Mouse (Mus musculus) limb, embryonic 15.5 days (tissue): ENCODE results near the gene Hepacam. TPM values are rescaled to one million over a fixed set of nuclear protein-coding genes. Genes with fewer than 3 reads are reported as not detected.
A peak's percentile ranks its signal among the peaks of the same experiment; 100 is the strongest.

ENCODE experiments used
- ATAC-seq: fragments of 200-750 bp; cut with Nextera tagmentation; 2 replicates; pipeline ENCODE4 v1.8.0; 2017; ENCODE audit warnings: low read depth, moderate TSS enrichment; ENCODE audit not compliant: insufficient number of reproducible peaks, low FRiP score, low TSS enrichment
- H3K27ac ChIP-seq: fragments of 300-500 bp; sonication (generic); 2 replicates; pipeline ENCODE4 v1.5.1; 2015; ENCODE audit warnings: moderate library complexity, mild to moderate bottlenecking, inconsistent platforms
- H3K27me3 ChIP-seq: fragments of 300-500 bp; sonication (generic); 2 replicates; pipeline ENCODE4 v1.6.1; 2015; ENCODE audit warnings: inconsistent platforms
- H3K36me3 ChIP-seq: fragments of 300-500 bp; sonication (generic); 2 replicates; pipeline ENCODE4 v1.6.1; 2015; ENCODE audit warnings: inconsistent platforms
- H3K4me1 ChIP-seq: fragments of 300-500 bp; sonication (generic); 2 replicates; pipeline ENCODE4 v1.6.1; 2015; ENCODE audit warnings: inconsistent platforms
- H3K4me2 ChIP-seq: fragments of 300-500 bp; sonication (generic); 2 replicates; pipeline ENCODE4 v1.6.1; 2015; ENCODE audit warnings: mild to moderate bottlenecking, inconsistent platforms
- H3K4me3 ChIP-seq: fragments of 300-500 bp; sonication (generic); 2 replicates; pipeline ENCODE4 v1.5.1; 2015; ENCODE audit warnings: mild to moderate bottlenecking, inconsistent platforms
- H3K9ac ChIP-seq: fragments of 300-500 bp; sonication (generic); 2 replicates; pipeline ENCODE4 v1.6.1; 2015; ENCODE audit warnings: inconsistent platforms
- H3K9me3 ChIP-seq: fragments of 300-500 bp; sonication (generic); 2 replicates; pipeline ENCODE4 v1.6.1; 2016; ENCODE audit warnings: inconsistent platforms
- WGBS: fragments of 180-500 bp; shearing (Covaris S2); methylation state at CpG from one replicate; pipeline ENCODE4 v1.1.7; 2015; 5-methylcytosine and 5-hydroxymethylcytosine counted together
- polyA plus RNA-seq: library from polyadenylated mRNA; unstranded; fragments of >200 nt; fragmentation: Nextera tagmentation; extraction: Ambion mirVana; gene quantifications from 2 replicates; pipeline ENCODE4 v1.2.1, GENCODE M21; 2015

Hepacam gene
- polyA plus RNA-seq, 1 experiment from 2014 or later = 0.06 TPM

DNA sequence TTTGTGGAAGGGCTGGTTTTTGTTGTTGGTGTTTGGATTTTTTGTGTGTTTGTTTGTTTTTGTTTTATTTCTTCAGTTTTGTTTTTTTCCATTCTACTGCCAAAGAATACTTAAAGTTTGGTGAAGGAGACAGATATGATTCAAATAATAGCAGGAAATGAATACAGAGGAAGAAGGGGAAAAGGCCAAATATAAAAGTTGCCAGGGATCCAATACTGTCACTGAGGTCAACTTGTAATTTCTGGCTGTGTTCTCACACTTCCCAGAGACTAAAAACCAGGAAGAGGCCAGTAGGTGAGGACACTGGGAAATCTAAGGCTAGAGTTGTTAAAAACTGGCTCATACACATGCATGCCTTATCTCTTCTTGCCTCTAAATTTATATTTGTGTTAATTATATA is 5.1 kb upstream of the Hepacam start:
- ATAC-seq = no peak
- Histone ChIP-seq H3K4me2 (no peak overlapping the region), H3K36me3 (no peaks in the 10 kb centered on the region), H3K9me3 (no peaks in the 10 kb centered on the region), H3K27ac (no peak overlapping the region), H3K9ac (no peak overlapping the region), H3K27me3 (no peaks in the 10 kb centered on the region), H3K4me1 (peaks cover 7% of the 10 kb centered on the region; the same call in 1 of the 2 replicates), H3K4me3 (no peak overlapping the region)

DNA sequence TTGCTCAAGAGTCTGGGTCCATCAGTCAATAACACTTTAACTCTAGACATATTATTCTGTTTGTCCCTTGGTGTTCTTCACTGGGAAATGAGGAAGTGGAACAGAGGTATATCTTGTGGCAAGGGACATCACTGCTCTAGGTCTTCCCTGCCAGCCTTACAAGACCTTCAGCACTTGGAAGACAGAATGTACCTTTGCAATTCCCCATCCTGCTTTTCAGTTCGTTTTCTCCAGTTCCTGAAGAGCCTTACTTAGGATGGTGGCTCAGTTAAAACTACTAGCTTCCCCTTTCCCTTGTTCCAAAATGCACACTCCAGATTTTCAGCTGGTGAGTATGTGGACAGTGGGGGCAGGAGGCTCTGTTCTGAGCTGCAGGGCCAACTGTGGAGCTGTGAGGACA is 4.3 kb upstream of the Hepacam start:
- H3K4me3 ChIP-seq = no peak overlapping the region
- H3K27ac ChIP-seq = no peak overlapping the region
- H3K4me1 ChIP-seq = peaks cover 7% of the 10 kb centered on the region; the same call in 1 of the 2 replicates
- H3K27me3 ChIP-seq = no peaks in the 10 kb centered on the region
- H3K4me2 ChIP-seq = no peak overlapping the region
- no peaks in the 10 kb centered on the region for H3K36me3 ChIP-seq
- WGBS = 50% methylated on average over 1 of the region's 1 CpGs
- no peak overlapping the region for H3K9ac ChIP-seq
- no peaks in the 10 kb centered on the region for H3K9me3 ChIP-seq
- no peak for ATAC-seq

DNA sequence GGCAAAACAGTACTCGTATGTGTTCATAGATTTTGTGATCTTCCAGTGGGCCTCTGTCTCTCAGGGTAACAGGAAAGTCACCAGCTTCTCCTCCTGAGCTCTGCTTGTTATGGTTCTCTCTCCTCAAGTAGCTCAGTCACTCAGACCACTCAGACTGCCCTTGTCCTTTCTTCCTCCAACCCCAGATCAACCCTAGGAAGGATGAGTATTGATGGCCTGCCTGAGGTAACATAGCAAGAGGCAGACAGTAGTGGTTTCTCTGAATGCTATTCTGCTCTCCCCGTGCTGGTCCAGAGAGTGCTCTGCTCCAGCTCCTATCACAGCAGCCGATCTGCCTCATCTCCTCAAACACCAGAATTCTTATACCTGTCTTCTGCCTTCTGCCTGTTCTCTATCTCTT is 3.6 kb upstream of the Hepacam start:
- Histone ChIP-seq H3K9ac (no peak overlapping the region), H3K27me3 (no peaks in the 10 kb centered on the region), H3K27ac (no peak overlapping the region), H3K36me3 (no peaks in the 10 kb centered on the region), H3K4me2 (no peak overlapping the region), H3K4me3 (no peak overlapping the region), H3K9me3 (no peaks in the 10 kb centered on the region), H3K4me1 (peaks cover 7% of the 10 kb centered on the region; the same call in 1 of the 2 replicates)
- 61% methylated on average over 3 of the region's 3 CpGs for WGBS
- no peak for ATAC-seq

DNA sequence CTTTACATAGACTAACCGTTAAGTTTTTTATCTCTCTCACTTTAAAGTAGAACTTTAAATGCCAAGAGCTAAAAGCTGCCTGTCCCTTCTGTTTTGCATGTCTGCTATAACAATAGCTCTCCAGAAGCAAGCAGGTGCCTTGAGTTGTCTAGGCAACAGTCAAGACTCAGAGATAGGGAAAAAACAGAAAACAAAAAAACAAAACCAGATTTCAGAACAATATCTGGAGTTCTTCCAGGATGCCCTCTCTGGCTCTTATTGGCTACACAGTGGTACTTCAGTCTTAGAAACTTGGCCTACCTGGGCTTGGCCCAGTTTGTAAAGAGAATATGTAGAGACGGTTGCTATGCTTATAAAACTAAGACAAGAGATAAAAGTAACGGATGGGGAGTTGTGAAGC is 2.8 kb upstream of the Hepacam start:
- peaks cover 5% of the 10 kb centered on the region; the same call in 1 of the 2 replicates for H3K4me1 ChIP-seq
- H3K4me3 ChIP-seq = no peak overlapping the region
- ATAC-seq = no peak
- no peaks in the 10 kb centered on the region for H3K27me3 ChIP-seq
- no peaks in the 10 kb centered on the region for H3K9me3 ChIP-seq
- 74% methylated on average over 3 of the region's 3 CpGs for WGBS
- H3K9ac ChIP-seq = no peak overlapping the region
- H3K4me2 ChIP-seq = no peak overlapping the region
- H3K27ac ChIP-seq = no peak overlapping the region
- no peaks in the 10 kb centered on the region for H3K36me3 ChIP-seq

DNA sequence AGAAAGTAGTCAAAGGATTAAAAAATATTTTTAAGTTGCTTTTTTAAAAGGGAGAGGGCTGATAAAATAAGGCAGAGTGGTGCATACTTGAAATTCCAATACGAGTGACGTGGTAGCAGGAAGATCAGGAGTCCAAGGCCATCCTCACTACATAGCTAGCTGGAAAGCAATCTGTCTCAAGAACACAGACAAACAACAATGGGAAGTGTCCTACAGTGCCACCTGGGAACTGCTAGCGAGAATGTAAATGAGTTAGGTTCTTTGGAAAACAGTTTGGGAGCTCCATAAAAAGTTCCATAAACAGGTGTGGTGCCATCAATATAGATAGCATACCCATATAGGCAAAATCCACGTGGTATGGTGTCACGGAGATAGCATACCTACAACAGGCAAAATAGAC is 1.4 kb upstream of the Hepacam start:
- no peaks in the 10 kb centered on the region for H3K9me3 ChIP-seq
- 57% methylated on average over 5 of the region's 5 CpGs for WGBS
- ATAC-seq = no peak
- H3K4me3 ChIP-seq = no peak overlapping the region
- H3K4me2 ChIP-seq = no peak overlapping the region
- no peaks in the 10 kb centered on the region for H3K27me3 ChIP-seq
- no peak overlapping the region for H3K27ac ChIP-seq
- no peaks in the 10 kb centered on the region for H3K4me1 ChIP-seq
- no peaks in the 10 kb centered on the region for H3K36me3 ChIP-seq
- no peak overlapping the region for H3K9ac ChIP-seq

DNA sequence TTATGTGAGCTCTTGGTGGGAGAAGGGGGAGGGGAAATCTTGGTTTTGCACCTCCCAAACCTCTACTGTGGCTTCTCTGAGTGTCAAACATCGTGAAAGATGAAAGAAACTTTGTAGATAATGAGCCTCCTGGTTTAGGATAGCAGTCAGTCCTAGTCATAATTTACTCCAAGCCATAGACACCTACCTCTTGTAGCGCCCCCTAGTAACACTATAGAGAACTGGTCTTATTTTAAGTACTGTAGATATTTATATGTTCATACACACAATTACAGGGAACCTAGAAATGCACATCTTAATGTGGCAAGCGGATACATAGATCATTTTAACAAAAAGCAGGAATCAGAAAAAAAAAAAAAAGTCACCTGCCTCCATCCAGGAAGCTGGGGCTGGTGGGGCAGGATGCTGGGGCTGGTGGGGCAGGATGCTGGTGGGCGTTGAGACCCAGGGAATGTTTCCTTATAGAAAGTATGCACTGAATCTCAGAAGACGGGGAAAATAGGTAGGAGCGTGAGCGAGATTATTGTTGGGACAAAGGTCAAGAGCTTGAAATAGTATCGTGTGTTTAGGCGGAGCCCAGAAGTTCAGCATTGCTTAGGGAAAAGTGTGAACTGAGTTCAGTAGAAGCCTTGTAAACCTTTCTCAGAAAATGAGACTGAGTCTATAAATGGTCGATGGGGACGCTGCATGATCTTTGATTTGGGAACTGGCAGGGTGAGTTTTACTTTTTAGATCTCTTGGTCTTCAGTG is 1.1 kb downstream of the Hepacam start:
- no peak for ATAC-seq
- Histone ChIP-seq H3K27ac (no peak overlapping the region; the same call in 1 of the 2 replicates), H3K36me3 (no peaks in the 10 kb centered on the region), H3K27me3 (no peaks in the 10 kb centered on the region), H3K9ac (no peak overlapping the region), H3K9me3 (no peaks in the 10 kb centered on the region), H3K4me2 (no peak overlapping the region), H3K4me1 (no peaks in the 10 kb centered on the region), H3K4me3 (no peak overlapping the region)
- 63% methylated on average over 11 of the region's 11 CpGs for WGBS

DNA sequence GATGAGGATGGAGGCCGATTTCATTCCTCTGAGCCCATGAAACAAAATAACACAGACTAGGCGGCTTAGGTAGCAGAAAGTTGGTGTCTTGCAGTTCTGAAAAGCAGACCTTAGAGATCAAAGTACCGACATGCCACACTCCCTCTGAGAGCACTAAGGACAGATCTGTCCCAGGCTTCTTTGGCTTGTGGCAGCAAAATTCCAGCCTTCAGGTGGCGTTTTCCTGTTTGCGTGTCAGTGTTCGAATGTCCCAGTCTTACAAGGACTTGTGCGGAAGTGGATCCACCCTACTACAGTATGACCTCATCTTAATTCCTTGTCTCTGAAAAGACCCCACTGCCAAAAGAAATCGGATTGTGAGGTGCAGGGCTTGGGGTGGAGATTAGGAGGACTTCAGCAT is 1.7 kb downstream of the Hepacam start:
- 70% methylated on average over 8 of the region's 8 CpGs for WGBS

DNA sequence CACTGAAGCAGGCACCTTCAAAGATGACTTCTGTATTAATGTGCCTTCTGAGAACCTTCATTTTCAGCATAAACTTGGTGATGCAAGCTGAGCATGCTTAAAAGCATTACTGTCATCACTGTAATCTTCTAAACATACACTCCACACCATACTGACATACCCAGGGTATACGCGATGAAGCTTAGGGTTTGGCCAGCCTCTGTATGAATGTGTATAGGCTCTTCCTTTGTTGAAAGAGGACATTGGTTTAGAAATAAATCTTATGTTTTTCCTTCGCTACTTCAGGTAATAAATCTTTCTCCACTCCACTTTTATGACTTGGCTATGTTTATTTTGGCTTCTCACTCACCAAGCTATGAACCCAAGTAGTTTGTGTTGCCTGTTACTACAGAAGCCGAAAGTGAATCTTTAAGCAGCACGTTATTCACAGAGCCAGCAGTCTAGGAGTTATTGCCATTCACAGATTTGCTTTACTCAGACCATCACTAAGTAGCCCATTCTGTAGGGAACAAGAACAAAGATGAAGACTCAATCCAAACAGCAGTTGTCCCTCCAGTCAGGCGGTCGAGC is 4.2 kb downstream of the Hepacam start:
- H3K4me1 ChIP-seq = no peaks in the 10 kb centered on the region
- H3K4me2 ChIP-seq = no peak overlapping the region
- H3K27me3 ChIP-seq = no peaks in the 10 kb centered on the region
- no peak overlapping the region for H3K9ac ChIP-seq
- ATAC-seq = no peak
- H3K4me3 ChIP-seq = no peak overlapping the region
- H3K9me3 ChIP-seq = no peaks in the 10 kb centered on the region
- WGBS = 66% methylated on average over 7 of the region's 7 CpGs
- no peak overlapping the region for H3K27ac ChIP-seq
- H3K36me3 ChIP-seq = no peaks in the 10 kb centered on the region

More for the DNA sequence above, 1.7 kb downstream of the Hepacam start:
- H3K4me1 ChIP-seq = no peaks in the 10 kb centered on the region
- no peak overlapping the region for H3K4me3 ChIP-seq
- no peak overlapping the region for H3K9ac ChIP-seq
- no peaks in the 10 kb centered on the region for H3K9me3 ChIP-seq
- no peak overlapping the region; the same call in 1 of the 2 replicates for H3K27ac ChIP-seq
- H3K4me2 ChIP-seq = no peak overlapping the region
- H3K27me3 ChIP-seq = no peaks in the 10 kb centered on the region
- H3K36me3 ChIP-seq = no peaks in the 10 kb centered on the region
- no peak for ATAC-seq

DNA sequence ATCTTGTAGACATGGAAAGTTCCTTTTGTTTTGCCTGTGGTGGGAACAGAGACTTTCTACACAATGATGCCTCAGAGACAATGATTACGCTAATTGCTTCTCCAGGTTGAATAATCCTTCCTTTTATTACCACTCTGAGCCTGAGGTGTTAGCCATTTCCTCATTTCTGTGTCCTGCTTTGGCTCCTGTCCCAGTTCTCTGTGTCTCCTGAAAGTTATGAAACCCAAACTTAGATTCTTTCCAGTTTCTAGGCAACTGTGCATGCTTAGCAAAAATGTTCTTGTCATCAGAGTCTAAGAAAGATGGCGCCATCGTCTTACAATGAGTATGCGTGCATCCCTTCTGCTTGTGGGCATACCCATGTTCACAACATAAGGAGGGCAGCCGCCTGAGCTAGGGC is 8.6 kb downstream of the Hepacam start:
- Histone ChIP-seq H3K36me3 (no peaks in the 10 kb centered on the region), H3K4me2 (no peak overlapping the region), H3K4me3 (no peak overlapping the region), H3K4me1 (no peaks in the 10 kb centered on the region), H3K9ac (no peak overlapping the region), H3K27ac (no peak overlapping the region), H3K9me3 (no peaks in the 10 kb centered on the region), H3K27me3 (no peaks in the 10 kb centered on the region)
- WGBS = 86% methylated on average over 5 of the region's 5 CpGs
- ATAC-seq = no peak

DNA sequence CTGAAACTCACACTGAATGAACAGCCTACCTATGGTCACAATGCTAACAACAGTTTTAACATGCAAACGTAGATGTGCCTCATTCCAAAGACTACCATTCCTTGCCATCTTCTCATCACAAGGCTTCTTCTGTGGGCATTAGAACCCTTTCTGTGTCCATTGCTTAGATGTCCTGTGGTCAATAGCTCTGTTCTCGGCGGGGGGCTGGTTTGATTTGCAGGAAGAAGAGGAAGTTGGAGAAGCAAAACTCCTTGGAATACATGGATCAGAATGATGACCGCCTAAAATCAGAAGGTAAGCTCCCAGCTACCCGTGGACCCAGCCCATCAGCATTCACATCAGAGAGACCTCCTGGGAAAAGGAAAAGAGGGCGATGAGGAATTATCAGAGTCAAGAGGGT is 16.0 kb downstream of the Hepacam start:
- Histone ChIP-seq H3K4me1 (peaks cover 8% of the 10 kb centered on the region), H3K27ac (no peak overlapping the region), H3K4me3 (no peak overlapping the region), H3K36me3 (no peaks in the 10 kb centered on the region), H3K9me3 (no peaks in the 10 kb centered on the region), H3K27me3 (peaks cover 34% of the 10 kb centered on the region), H3K9ac (no peak overlapping the region), H3K4me2 (no peak overlapping the region)
- WGBS = 88% methylated on average over 6 of the region's 6 CpGs
- no peak for ATAC-seq

DNA sequence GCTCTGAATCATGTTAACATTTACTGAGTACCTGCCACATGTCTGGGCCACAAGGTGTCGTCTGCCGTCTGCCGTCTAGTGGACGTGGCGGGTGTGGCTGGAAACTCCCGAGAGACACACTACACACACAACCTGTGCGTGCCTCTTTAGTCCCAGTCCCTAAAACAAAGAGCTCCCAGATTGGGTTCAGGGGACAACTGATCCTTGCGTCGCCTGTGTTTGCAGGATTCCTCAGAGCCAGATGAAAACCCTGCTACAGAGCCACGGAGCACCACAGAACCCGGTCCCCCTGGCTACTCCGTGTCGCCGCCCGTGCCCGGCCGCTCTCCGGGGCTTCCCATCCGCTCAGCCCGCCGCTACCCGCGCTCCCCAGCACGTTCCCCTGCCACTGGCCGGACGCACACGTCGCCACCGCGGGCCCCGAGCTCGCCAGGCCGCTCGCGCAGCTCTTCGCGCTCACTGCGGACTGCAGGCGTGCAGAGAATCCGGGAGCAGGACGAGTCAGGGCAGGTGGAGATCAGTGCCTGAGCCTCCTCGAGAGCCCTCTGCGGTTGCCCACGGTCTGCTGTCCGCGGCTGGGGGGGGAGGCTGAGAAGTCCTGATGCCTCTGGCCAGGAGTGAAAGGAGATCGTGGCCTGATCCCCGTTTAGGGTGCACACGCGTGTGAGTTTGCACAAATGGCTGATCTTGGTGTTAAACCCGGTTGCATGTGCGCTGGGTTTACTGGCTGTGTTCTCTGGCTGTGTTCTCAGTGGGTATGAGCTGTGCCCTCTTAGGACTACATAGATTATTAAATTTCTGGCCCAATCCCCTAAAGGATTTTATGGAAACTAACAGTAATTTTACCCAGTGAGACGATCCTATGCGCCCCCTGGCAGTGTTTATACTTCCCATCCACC is 17.4 kb downstream of the Hepacam start:
- Histone ChIP-seq H3K36me3 (no peaks in the 10 kb centered on the region), H3K9ac (peak overlapping the region; percentile 49), H3K4me3 (peak overlapping the region; percentile 44), H3K4me2 (peak overlapping the region; percentile 91), H3K27me3 (peaks cover 34% of the 10 kb centered on the region), H3K4me1 (peaks cover 8% of the 10 kb centered on the region), H3K27ac (no peak overlapping the region), H3K9me3 (no peaks in the 10 kb centered on the region)
- peak; percentile 55; the same call in 1 of the 2 replicates for ATAC-seq
- 4% methylated on average over 54 of the region's 54 CpGs for WGBS

DNA sequence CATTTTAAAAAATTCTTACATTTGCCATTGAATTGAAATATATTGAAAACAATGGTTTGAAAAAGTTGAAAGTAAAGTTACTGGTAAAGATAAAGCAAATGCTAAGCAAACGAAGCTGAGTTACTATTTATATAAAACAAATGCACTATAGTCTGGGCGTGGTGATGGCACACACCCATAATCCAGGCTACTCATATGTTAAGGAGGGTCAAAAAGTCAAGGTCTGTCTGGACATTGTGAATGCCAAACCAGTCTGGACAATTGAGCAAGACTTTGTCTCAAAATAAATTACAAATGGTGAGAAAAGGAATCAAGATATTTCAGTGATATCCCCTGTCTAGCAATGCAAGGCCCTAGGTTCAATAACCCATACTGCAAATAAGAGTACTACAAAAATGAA is 23.7 kb downstream of the Hepacam start:
- Histone ChIP-seq H3K36me3 (no peaks in the 10 kb centered on the region), H3K27me3 (peaks cover 11% of the 10 kb centered on the region), H3K27ac (no peak overlapping the region), H3K4me3 (no peak overlapping the region), H3K4me2 (no peak overlapping the region), H3K9me3 (no peaks in the 10 kb centered on the region), H3K9ac (no peak overlapping the region), H3K4me1 (no peaks in the 10 kb centered on the region)
- WGBS = 71% methylated on average over 2 of the region's 2 CpGs
- no peak for ATAC-seq
